Mouse (Mus musculus) cerebellum, adult 2 months (tissue): ENCODE data around the gene Lsp1.
A peak's percentile ranks its signal among the peaks of the same experiment; 100 is the strongest.

Experiments used
- CTCF ChIP-seq: fragments of 200-500 bp; IDR thresholded peaks from 2 replicates; pipeline ENCODE4 v1.5.1; 2011; ENCODE audit warnings: low read depth, mild to moderate bottlenecking, control low read depth, low read length, moderate library complexity, borderline replicate concordance; ENCODE audit not compliant: insufficient read depth
- POLR2A ChIP-seq: fragments of 200-500 bp; IDR thresholded peaks from 2 replicates; pipeline ENCODE4 v1.6.1; 2011; ENCODE audit warnings: low read length, control low read depth, borderline replicate concordance; ENCODE audit not compliant: insufficient read depth

DNA sequence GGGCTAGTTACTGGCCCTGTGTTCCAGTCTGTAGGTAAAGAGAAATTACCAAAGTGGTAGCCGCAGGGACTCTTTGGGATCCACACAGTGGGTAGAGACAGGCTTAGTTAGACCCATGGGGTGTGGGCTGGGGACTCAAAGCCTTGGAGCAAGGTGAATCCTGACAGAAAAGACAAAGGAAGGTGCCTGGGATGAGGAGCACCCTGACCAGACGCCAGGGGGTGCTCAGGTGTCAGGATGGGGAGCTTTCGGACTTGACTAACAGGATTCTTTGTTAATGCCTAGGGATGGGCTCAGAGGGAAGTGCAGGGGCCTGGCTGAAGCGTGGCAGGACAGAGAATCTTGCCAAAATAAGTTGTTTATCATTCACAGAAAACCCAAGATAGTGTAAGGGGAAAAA is 61.7 kb downstream of the Lsp1 start:
- TF ChIP-seq CTCF = peak; percentile 55; the same call in 1 of the 2 replicates
- TF ChIP-seq POLR2A = no peak
